Mouse (Mus musculus) liver, embryonic 14.5 days (tissue): ENCODE data around the gene Dpp6.
A peak's percentile ranks its signal among the peaks of the same experiment; 100 is the strongest.

Source experiments
- CTCF ChIP-seq: IDR thresholded peaks from 2 replicates; pipeline ENCODE4 v1.5.1; 2016; ENCODE audit warnings: antibody characterized with exemption, low read depth, control low read depth
- EP300 ChIP-seq: IDR thresholded peaks from 2 replicates; pipeline ENCODE4 v1.6.1; 2016; ENCODE audit warnings: antibody characterized with exemption, low read depth

DNA sequence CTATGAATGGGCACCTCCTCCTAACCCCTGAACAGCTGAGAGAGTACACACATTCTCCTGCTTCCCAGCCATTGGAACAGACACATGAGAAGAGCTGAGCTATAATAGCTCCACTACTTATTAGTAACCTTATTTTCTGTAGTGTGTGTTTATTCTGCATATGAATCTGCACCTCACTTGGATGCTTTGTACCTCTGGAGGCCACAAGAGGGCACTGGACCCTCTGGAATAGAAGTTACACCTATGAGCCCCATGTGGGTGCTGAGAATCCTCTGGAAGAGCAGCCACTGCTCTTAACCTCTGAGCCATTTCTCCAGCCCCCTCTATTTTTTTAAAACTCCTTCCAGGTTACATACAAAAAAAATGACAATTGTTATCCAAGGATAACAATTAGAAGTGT is 888.0 kb downstream of the Dpp6 start:
- TF ChIP-seq CTCF: peak; percentile 67
- no peak for TF ChIP-seq EP300
